Mouse (Mus musculus): ENCODE measurements at regions not wholly inside any gene's neighbourhood (a gene's known extent, or its start where the extent isn't known, plus 50 kb on each side); places are given as distances from the start of the nearest gene placed in this dataset.

DNA sequence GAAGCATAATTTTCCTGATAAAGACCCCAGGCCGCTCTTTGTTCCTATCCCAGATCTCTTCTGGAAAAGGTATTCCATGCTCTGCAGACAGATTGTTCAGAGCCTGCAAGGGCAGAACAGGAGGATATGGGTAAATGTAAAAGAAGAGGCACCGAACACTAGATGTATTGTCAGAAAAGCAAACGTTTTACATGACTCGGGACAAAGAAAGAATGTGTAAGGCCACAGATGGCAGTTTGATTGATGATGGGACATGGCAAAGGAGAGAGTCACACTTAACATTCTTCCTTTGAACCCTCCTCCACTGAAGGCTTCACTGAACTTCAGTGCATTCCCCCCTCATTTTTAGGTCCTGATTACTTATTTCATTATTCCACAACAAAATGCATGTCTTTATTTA lies 295.6 kb upstream of the Etaa1 start:
- no peaks in the 10 kb centered on the region for H3K4me1 ChIP-seq (ENCODE audit: control insufficient read depth, insufficient read depth, insufficient read length)
- H3K27me3 ChIP-seq (ENCODE audit: control insufficient read depth, insufficient read depth, low read length), result no peaks in the 10 kb centered on the region
- DNase-seq (ENCODE audit: low read depth in 1 of 2, low spot score in 2 of 2), result no peak
- WGBS, result 62% methylated on average over 4 of the region's 4 CpGs
- TF ChIP-seq POLR2A (IDR thresholded peaks at IDR 0.05; ENCODE audit: low read depth, low read length) (no peak), CTCF (IDR thresholded peaks at IDR 0.05; ENCODE audit: extremely low read depth, insufficient read depth, insufficient read length, insufficient replicate concordance) (no peak)
- H3K4me3 ChIP-seq (ENCODE audit: extremely low read depth, insufficient read depth, insufficient read length), result no peak overlapping the region
- H3K36me3 ChIP-seq (ENCODE audit: control insufficient read depth, insufficient read depth, low read length), result no peaks in the 10 kb centered on the region
- no peak overlapping the region for H3K27ac ChIP-seq (ENCODE audit: insufficient read depth, low read length)

- Histone ChIP-seq H3K4me3 (ENCODE audit: extremely low read depth, insufficient read depth, insufficient read length) (no peak overlapping the region), H3K27ac (ENCODE audit: insufficient read depth, low read length) (no peak overlapping the region), H3K27me3 (ENCODE audit: control insufficient read depth, insufficient read depth, low read length) (no peaks in the 10 kb centered on the region), H3K36me3 (ENCODE audit: control insufficient read depth, insufficient read depth, low read length) (no peaks in the 10 kb centered on the region), H3K4me1 (ENCODE audit: control insufficient read depth, insufficient read depth, insufficient read length) (no peaks in the 10 kb centered on the region)
- TF ChIP-seq POLR2A (IDR thresholded peaks at IDR 0.05; ENCODE audit: low read depth, low read length) (no peak), CTCF (IDR thresholded peaks at IDR 0.05; ENCODE audit: extremely low read depth, insufficient read depth, insufficient read length, insufficient replicate concordance) (no peak)
- DNase-seq (ENCODE audit: low read depth in 1 of 2, low spot score in 2 of 2), result no peak
- WGBS, result 38% methylated on average over 4 of the region's 4 CpGs
These were observed 263.1 kb upstream of the Etaa1 start for GRCm38 (mm10) chr11:18216762-18217161.

DNA sequence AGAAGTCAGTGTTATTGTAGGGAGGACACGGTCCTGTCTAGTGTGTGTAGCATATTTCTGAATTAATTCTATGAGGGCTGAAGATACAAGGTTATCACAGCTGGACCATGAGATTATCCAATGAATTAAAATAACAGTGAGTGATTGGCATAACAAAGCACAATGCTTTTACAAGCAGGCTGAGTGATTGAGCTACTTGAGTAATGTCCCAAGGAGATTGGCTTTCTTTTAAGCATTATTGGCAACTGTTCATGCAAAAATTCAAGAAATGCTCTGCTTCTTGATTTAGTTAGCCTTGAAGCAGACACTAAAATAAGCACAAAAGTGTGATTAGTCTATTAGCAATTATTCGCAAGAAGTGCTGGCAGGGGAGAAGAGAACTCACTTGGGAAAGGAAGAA lies 219.4 kb upstream of the Etaa1 start:
- no peak for DNase-seq (ENCODE audit: low read depth in 1 of 2, low spot score in 2 of 2)
- H3K4me3 ChIP-seq (ENCODE audit: extremely low read depth, insufficient read depth, insufficient read length), result no peak overlapping the region
- no peak overlapping the region for H3K27ac ChIP-seq (ENCODE audit: insufficient read depth, low read length)
- 84% methylated on average over 2 of the region's 2 CpGs for WGBS
- no peaks in the 10 kb centered on the region for H3K36me3 ChIP-seq (ENCODE audit: control insufficient read depth, insufficient read depth, low read length)
- no peaks in the 10 kb centered on the region for H3K27me3 ChIP-seq (ENCODE audit: control insufficient read depth, insufficient read depth, low read length)
- no peaks in the 10 kb centered on the region for H3K4me1 ChIP-seq (ENCODE audit: control insufficient read depth, insufficient read depth, insufficient read length)
- TF ChIP-seq POLR2A (IDR thresholded peaks at IDR 0.05; ENCODE audit: low read depth, low read length) (no peak), CTCF (IDR thresholded peaks at IDR 0.05; ENCODE audit: extremely low read depth, insufficient read depth, insufficient read length, insufficient replicate concordance) (no peak)

- no peaks in the 10 kb centered on the region for H3K4me1 ChIP-seq (ENCODE audit: control insufficient read depth, insufficient read depth, insufficient read length)
- H3K27ac ChIP-seq (ENCODE audit: insufficient read depth, low read length), result no peak overlapping the region
- DNase-seq (ENCODE audit: low read depth in 1 of 2, low spot score in 2 of 2), result no peak
- no peaks in the 10 kb centered on the region for H3K36me3 ChIP-seq (ENCODE audit: control insufficient read depth, insufficient read depth, low read length)
- TF ChIP-seq POLR2A (IDR thresholded peaks at IDR 0.05; ENCODE audit: low read depth, low read length) (no peak), CTCF (IDR thresholded peaks at IDR 0.05; ENCODE audit: extremely low read depth, insufficient read depth, insufficient read length, insufficient replicate concordance) (no peak)
- no peak overlapping the region for H3K4me3 ChIP-seq (ENCODE audit: extremely low read depth, insufficient read depth, insufficient read length)
- WGBS, result 86% methylated on average over 2 of the region's 2 CpGs
- no peaks in the 10 kb centered on the region for H3K27me3 ChIP-seq (ENCODE audit: control insufficient read depth, insufficient read depth, low read length)
These were observed 217.6 kb upstream of the Etaa1 start for GRCm38 (mm10) chr11:18171207-18171776.

DNA sequence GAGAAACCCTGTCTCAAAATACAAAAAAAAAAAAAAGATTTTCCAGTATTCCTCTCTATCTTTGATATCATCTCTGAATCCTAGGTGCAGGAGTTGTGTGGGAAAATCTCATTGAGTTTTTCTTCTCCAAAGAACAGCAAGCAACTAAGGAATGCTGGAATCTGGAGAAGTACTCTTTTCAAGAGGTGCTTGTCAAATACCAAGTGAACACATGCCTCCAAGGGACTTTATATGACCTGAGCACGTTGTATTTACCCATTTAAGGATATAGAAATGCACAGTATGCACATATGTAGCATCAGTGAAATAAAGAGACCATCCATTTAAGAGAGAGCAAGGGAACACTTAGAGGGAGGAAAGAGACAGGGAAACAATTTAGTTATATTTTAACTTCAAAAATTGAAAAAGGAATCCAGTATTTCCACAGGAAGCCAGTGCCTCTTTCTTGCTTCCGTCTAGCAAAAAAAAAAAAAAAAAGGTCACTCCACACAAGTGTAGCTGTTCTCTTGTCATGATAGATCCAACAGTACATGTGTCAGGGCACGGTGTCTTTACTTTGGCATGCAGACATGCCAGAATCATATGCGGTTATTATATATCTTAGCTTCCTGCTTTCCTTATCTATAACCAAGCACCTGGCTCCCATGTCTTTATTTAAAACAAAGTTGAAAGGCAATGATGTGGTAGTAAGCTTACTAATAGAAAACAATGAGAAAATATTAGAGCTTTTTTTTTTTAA lies 212.1 kb upstream of the Etaa1 start:
- TF ChIP-seq POLR2A (IDR thresholded peaks at IDR 0.05; ENCODE audit: low read depth, low read length) (no peak), CTCF (IDR thresholded peaks at IDR 0.05; ENCODE audit: extremely low read depth, insufficient read depth, insufficient read length, insufficient replicate concordance) (no peak)
- Histone ChIP-seq H3K4me3 (ENCODE audit: extremely low read depth, insufficient read depth, insufficient read length) (no peak overlapping the region), H3K36me3 (ENCODE audit: control insufficient read depth, insufficient read depth, low read length) (no peaks in the 10 kb centered on the region), H3K27ac (ENCODE audit: insufficient read depth, low read length) (no peak overlapping the region), H3K27me3 (ENCODE audit: control insufficient read depth, insufficient read depth, low read length) (no peaks in the 10 kb centered on the region), H3K4me1 (ENCODE audit: control insufficient read depth, insufficient read depth, insufficient read length) (no peaks in the 10 kb centered on the region)
- DNase-seq (ENCODE audit: low read depth in 1 of 2, low spot score in 2 of 2), result no peak
- WGBS, result 57% methylated on average over 4 of the region's 4 CpGs

- no peak overlapping the region for H3K27ac ChIP-seq (ENCODE audit: insufficient read depth, low read length)
- no peaks in the 10 kb centered on the region for H3K36me3 ChIP-seq (ENCODE audit: control insufficient read depth, insufficient read depth, low read length)
- no peaks in the 10 kb centered on the region for H3K4me1 ChIP-seq (ENCODE audit: control insufficient read depth, insufficient read depth, insufficient read length)
- no peaks in the 10 kb centered on the region for H3K27me3 ChIP-seq (ENCODE audit: control insufficient read depth, insufficient read depth, low read length)
- no peak for TF ChIP-seq CTCF (IDR thresholded peaks at IDR 0.05; ENCODE audit: extremely low read depth, insufficient read depth, insufficient read length, insufficient replicate concordance)
- no peak overlapping the region for H3K4me3 ChIP-seq (ENCODE audit: extremely low read depth, insufficient read depth, insufficient read length)
- DNase-seq (ENCODE audit: low read depth in 1 of 2, low spot score in 2 of 2), result no peak
- WGBS, result 82% methylated on average over 2 of the region's 2 CpGs
These were observed 210.3 kb upstream of the Etaa1 start for GRCm38 (mm10) chr11:18164025-18164423.

Data from spleen, adult 2 months (tissue).